Mouse (Mus musculus) right cerebral cortex, adult 18-20 months (tissue): ENCODE results near the gene Snrpb2.

ENCODE experiments used
- DNase-seq: peaks from one replicate; pipeline ENCODE4 v3.0.0; 2022; ENCODE audit warnings: mixed read lengths

Gene Snrpb2

GRCm38 (mm10) chr2:143097170-143097569, 34.3 kb downstream of the Snrpb2 start:
- DNase-seq: no peak

- peak; percentile 31 for DNase-seq
Measured at GRCm38 (mm10) chr2:143113859-143114258, 51.0 kb downstream of the Snrpb2 start.

GRCm38 (mm10) chr2:143114716-143115115, 51.9 kb downstream of the Snrpb2 start:
- peak; percentile 66 for DNase-seq

- peak; percentile 57 for DNase-seq
Measured at GRCm38 (mm10) chr2:143117453-143117852, 54.6 kb downstream of the Snrpb2 start.

GRCm38 (mm10) chr2:143118221-143118620, 55.4 kb downstream of the Snrpb2 start:
- no peak for DNase-seq
